Mouse (Mus musculus) limb, embryonic 10.5 days (tissue): ENCODE results near the gene Bcl7c. TPM values are rescaled to one million over a fixed set of nuclear protein-coding genes. Genes with fewer than 3 reads are reported as not detected.

ENCODE experiments used
- DNase-seq: peaks from one replicate; pipeline ENCODE4 v3.0.0-alpha.2; 2017; ENCODE audit warnings: low spot score
- H3K27ac ChIP-seq: fragments of 300-500 bp; sonication (generic); 2 replicates; pipeline ENCODE4 v1.5.1; 2016; ENCODE audit warnings: mild to moderate bottlenecking
- H3K27me3 ChIP-seq: fragments of 300-500 bp; sonication (generic); 2 replicates; pipeline ENCODE4 v1.6.1; 2016; ENCODE audit warnings: low read depth, mild to moderate bottlenecking; ENCODE audit not compliant: poor library complexity, severe bottlenecking
- H3K36me3 ChIP-seq: fragments of 300-500 bp; sonication (generic); 2 replicates; pipeline ENCODE4 v1.6.1; 2016; ENCODE audit warnings: mild to moderate bottlenecking, moderate library complexity
- H3K4me1 ChIP-seq: fragments of 300-500 bp; sonication (generic); 2 replicates; pipeline ENCODE4 v1.6.1; 2016
- H3K4me3 ChIP-seq: fragments of 300-500 bp; sonication (generic); 2 replicates; pipeline ENCODE4 v1.5.1; 2016; ENCODE audit warnings: mild to moderate bottlenecking, moderate library complexity
- H3K9me3 ChIP-seq: fragments of 300-500 bp; sonication (generic); replicated peaks from 2 replicates; pipeline ENCODE4 v1.6.1; 2016; ENCODE audit warnings: mild to moderate bottlenecking
- WGBS: fragments of 180-500 bp; shearing (Covaris S2); methylation state at CpG from one replicate; pipeline ENCODE4 v1.1.7; 2016; 5-methylcytosine and 5-hydroxymethylcytosine counted together
- polyA plus RNA-seq: library from polyadenylated mRNA; unstranded; fragments of >200 nt; fragmentation: Nextera tagmentation; extraction: Ambion mirVana; gene quantifications from 2 replicates; pipeline ENCODE4 v1.2.1, GENCODE M21; 2016

Bcl7c gene
- polyA plus RNA-seq, 1 experiment from 2014 or later, result 77.9 TPM

GRCm38 (mm10) chr7:127688935-127689334 lies 19.8 kb downstream of the Bcl7c start:
- Histone ChIP-seq H3K36me3 (peaks cover 22% of the 10 kb centered on the region), H3K4me3 (no peak overlapping the region), H3K27me3 (no peaks in the 10 kb centered on the region), H3K4me1 (peaks cover 32% of the 10 kb centered on the region), H3K27ac (no peak overlapping the region), H3K9me3 (no peaks in the 10 kb centered on the region)
- 87% methylated on average over 7 of the region's 7 CpGs for WGBS
- DNase-seq, result no peak

- H3K27me3 ChIP-seq, result no peaks in the 10 kb centered on the region
- H3K9me3 ChIP-seq, result no peaks in the 10 kb centered on the region
- H3K4me3 ChIP-seq, result no peak overlapping the region
- no peak overlapping the region for H3K27ac ChIP-seq
- no peak for DNase-seq
- H3K4me1 ChIP-seq, result peaks cover 32% of the 10 kb centered on the region
- 74% methylated on average over 11 of the region's 11 CpGs for WGBS
- peaks cover 15% of the 10 kb centered on the region for H3K36me3 ChIP-seq
Observed at GRCm38 (mm10) chr7:127686740-127687449, 21.8 kb downstream of the Bcl7c start.

GRCm38 (mm10) chr7:127685304-127686018 lies 23.3 kb downstream of the Bcl7c start:
- Histone ChIP-seq H3K4me3 (no peak overlapping the region), H3K36me3 (peaks cover 15% of the 10 kb centered on the region), H3K27me3 (no peaks in the 10 kb centered on the region), H3K4me1 (peaks cover 22% of the 10 kb centered on the region), H3K9me3 (no peaks in the 10 kb centered on the region), H3K27ac (peak overlapping the region; percentile 58; the same call in 1 of the 2 replicates)
- 64% methylated on average over 14 of the region's 14 CpGs for WGBS
- no peak for DNase-seq

GRCm38 (mm10) chr7:127681888-127682553 lies 26.7 kb downstream of the Bcl7c start:
- H3K4me3 ChIP-seq, result no peak overlapping the region
- H3K27ac ChIP-seq, result no peak overlapping the region
- peaks cover 16% of the 10 kb centered on the region for H3K4me1 ChIP-seq
- WGBS, result 79% methylated on average over 8 of the region's 8 CpGs
- peaks cover 18% of the 10 kb centered on the region for H3K36me3 ChIP-seq
- DNase-seq, result no peak
- H3K9me3 ChIP-seq, result no peaks in the 10 kb centered on the region
- no peaks in the 10 kb centered on the region for H3K27me3 ChIP-seq

- no peak overlapping the region for H3K4me3 ChIP-seq
- no peak for DNase-seq
- H3K4me1 ChIP-seq, result peaks cover 3% of the 10 kb centered on the region
- no peaks in the 10 kb centered on the region for H3K27me3 ChIP-seq
- no peak overlapping the region for H3K27ac ChIP-seq
- WGBS, result 92% methylated on average over 13 of the region's 13 CpGs
- no peaks in the 10 kb centered on the region for H3K9me3 ChIP-seq
- peaks cover 22% of the 10 kb centered on the region for H3K36me3 ChIP-seq
Observed at GRCm38 (mm10) chr7:127680541-127680940, 28.2 kb downstream of the Bcl7c start.

- Histone ChIP-seq H3K27ac (no peak overlapping the region), H3K4me1 (no peaks in the 10 kb centered on the region), H3K9me3 (no peaks in the 10 kb centered on the region), H3K36me3 (peaks cover 16% of the 10 kb centered on the region), H3K4me3 (no peak overlapping the region), H3K27me3 (no peaks in the 10 kb centered on the region)
- 76% methylated on average over 2 of the region's 2 CpGs for WGBS
- DNase-seq, result no peak
Observed at GRCm38 (mm10) chr7:127678811-127679210, 29.9 kb downstream of the Bcl7c start.

- H3K36me3 ChIP-seq, result peaks cover 16% of the 10 kb centered on the region
- WGBS, result 83% methylated on average over 4 of the region's 4 CpGs
- no peak overlapping the region for H3K4me3 ChIP-seq
- H3K27ac ChIP-seq, result no peak overlapping the region
- H3K9me3 ChIP-seq, result no peaks in the 10 kb centered on the region
- H3K4me1 ChIP-seq, result peaks cover 4% of the 10 kb centered on the region
- no peak for DNase-seq
- H3K27me3 ChIP-seq, result no peaks in the 10 kb centered on the region
Observed at GRCm38 (mm10) chr7:127677609-127678008, 31.1 kb downstream of the Bcl7c start.

GRCm38 (mm10) chr7:127677077-127677476 lies 31.7 kb downstream of the Bcl7c start:
- H3K9me3 ChIP-seq, result no peaks in the 10 kb centered on the region
- H3K4me3 ChIP-seq, result no peak overlapping the region
- peaks cover 9% of the 10 kb centered on the region for H3K4me1 ChIP-seq
- H3K27ac ChIP-seq, result no peak overlapping the region
- H3K36me3 ChIP-seq, result peaks cover 16% of the 10 kb centered on the region
- no peaks in the 10 kb centered on the region for H3K27me3 ChIP-seq
- DNase-seq, result peak; percentile 72
- WGBS, result 73% methylated on average over 6 of the region's 6 CpGs

GRCm38 (mm10) chr7:127675391-127675811 lies 33.3 kb downstream of the Bcl7c start:
- WGBS, result 81% methylated on average over 9 of the region's 9 CpGs
- no peak overlapping the region for H3K27ac ChIP-seq
- DNase-seq, result peak; percentile 39
- H3K9me3 ChIP-seq, result no peaks in the 10 kb centered on the region
- no peak overlapping the region for H3K4me3 ChIP-seq
- peaks cover 16% of the 10 kb centered on the region for H3K36me3 ChIP-seq
- H3K27me3 ChIP-seq, result no peaks in the 10 kb centered on the region
- peaks cover 9% of the 10 kb centered on the region for H3K4me1 ChIP-seq

GRCm38 (mm10) chr7:127674977-127675376 lies 33.8 kb downstream of the Bcl7c start:
- Histone ChIP-seq H3K9me3 (no peaks in the 10 kb centered on the region), H3K36me3 (peaks cover 16% of the 10 kb centered on the region), H3K27me3 (no peaks in the 10 kb centered on the region), H3K27ac (no peak overlapping the region), H3K4me3 (no peak overlapping the region), H3K4me1 (peaks cover 9% of the 10 kb centered on the region)
- 3% methylated on average over 5 of the region's 5 CpGs for WGBS
- peak; percentile 88 for DNase-seq

- WGBS, result 71% methylated on average over 4 of the region's 4 CpGs
- Histone ChIP-seq H3K27ac (no peak overlapping the region), H3K27me3 (no peaks in the 10 kb centered on the region), H3K4me3 (no peak overlapping the region), H3K9me3 (no peaks in the 10 kb centered on the region), H3K36me3 (peaks cover 16% of the 10 kb centered on the region), H3K4me1 (peaks cover 9% of the 10 kb centered on the region)
- DNase-seq, result no peak
Observed at GRCm38 (mm10) chr7:127672776-127673175, 36.0 kb downstream of the Bcl7c start.

GRCm38 (mm10) chr7:127671880-127672774 lies 36.6 kb downstream of the Bcl7c start:
- H3K27me3 ChIP-seq, result no peaks in the 10 kb centered on the region
- WGBS, result 61% methylated on average over 11 of the region's 11 CpGs
- peaks cover 9% of the 10 kb centered on the region for H3K4me1 ChIP-seq
- no peaks in the 10 kb centered on the region for H3K9me3 ChIP-seq
- no peak overlapping the region for H3K27ac ChIP-seq
- H3K36me3 ChIP-seq, result peaks cover 14% of the 10 kb centered on the region
- no peak overlapping the region for H3K4me3 ChIP-seq
- no peak for DNase-seq
